ENCODE assay signal across 10 mouse cellular contexts in genomic region chr7:46397732-46398333, GRCm38 (mm10). TPM values are rescaled to one million over a fixed set of nuclear protein-coding genes. Genes with fewer than 3 reads are reported as not detected.
DNase-seq lines count a peak whose midpoint lies in the region; ATAC-seq lines count a peak whose summit lies in the region.
"Had no signal": no experiment of that assay in that cellular context is flagged by ENCODE, and none has a peak within 500 bp of the region (broad histone marks: within the 10 kb centered on the region; RNA-seq: fewer than 3 reads in every experiment).

No protein-coding gene starts in this region.

- H3K27ac ChIP-seq in lung, embryonic 16.5 days (ENCODE audit: low read length): no peak overlapping the region
- no peak overlapping the region for H3K27ac ChIP-seq in hindbrain, embryonic 12.5 days
- no peak overlapping the region; the same call in 1 of the 2 replicates for H3K27ac ChIP-seq in neural tube, embryonic 14.5 days (ENCODE audit: low read depth, low read length)
- H3K27ac ChIP-seq: kidney, postnatal 0 days had no signal

- H3K27me3 ChIP-seq in lung, embryonic 16.5 days (ENCODE audit: control insufficient read depth, insufficient read depth, low read depth, low read length): peaks cover 68% of the 10 kb centered on the region
- H3K27me3 ChIP-seq in hindbrain, embryonic 12.5 days: peaks cover 70% of the 10 kb centered on the region
- peaks cover 22% of the 10 kb centered on the region for H3K27me3 ChIP-seq in neural tube, embryonic 14.5 days (ENCODE audit: control insufficient read depth, insufficient read depth, low read length)

- peak overlapping the region; percentile 52 for H3K4me3 ChIP-seq in lung, embryonic 16.5 days (ENCODE audit: low read length)
- H3K4me3 ChIP-seq in hindbrain, embryonic 12.5 days: peak overlapping the region; percentile 72
- H3K4me3 ChIP-seq in neural tube, embryonic 14.5 days (ENCODE audit: low read depth, low read length): peak overlapping the region; percentile 93

- H3K4me1 ChIP-seq in lung, embryonic 16.5 days (replicated peaks; ENCODE audit: control insufficient read depth, insufficient read depth, low read length): peaks cover 9% of the 10 kb centered on the region
- peaks cover 46% of the 10 kb centered on the region for H3K4me1 ChIP-seq in hindbrain, embryonic 12.5 days
- peaks cover 21% of the 10 kb centered on the region; the same call in 1 of the 2 replicates for H3K4me1 ChIP-seq in neural tube, embryonic 14.5 days (ENCODE audit: control insufficient read depth, insufficient read depth, low read length)

- H3K9me3 ChIP-seq in lung, embryonic 16.5 days (ENCODE audit: control insufficient read depth, low read length): no peaks in the 10 kb centered on the region
- H3K9me3 ChIP-seq in hindbrain, embryonic 12.5 days (replicated peaks): no peaks in the 10 kb centered on the region; the same call in 1 of the 2 replicates
- H3K9me3 ChIP-seq in neural tube, embryonic 14.5 days (ENCODE audit: control insufficient read depth, low read length): no peaks in the 10 kb centered on the region

- DNase-seq in cerebellum, adult 11 months: peak; percentile 51
- no peak for DNase-seq in lung, postnatal 4 days
- no peak for DNase-seq in ovary, postnatal 10 days (ENCODE audit: low spot score)
- DNase-seq: liver, postnatal 0 days had no signal

- 9% methylated on average over 63 of the region's 70 CpGs for WGBS in lung, embryonic 16.5 days
- 12% methylated on average over 70 of the region's 70 CpGs for WGBS in hindbrain, embryonic 12.5 days
- whole genome bisulfite sequencing in neural tube, embryonic 14.5 days: 12% methylated on average over 51 of the region's 70 CpGs

- no peaks in the 10 kb centered on the region for H3K36me3 ChIP-seq in lung, embryonic 16.5 days (ENCODE audit: control insufficient read depth, insufficient read depth, low read length)
- no peaks in the 10 kb centered on the region for H3K36me3 ChIP-seq in hindbrain, embryonic 12.5 days
- no peaks in the 10 kb centered on the region for H3K36me3 ChIP-seq in neural tube, embryonic 14.5 days (ENCODE audit: control insufficient read depth, insufficient read depth, low read length)

- no peak for ATAC-seq in cerebellum, adult (ENCODE audit: insufficient number of reproducible peaks, low FRiP score, low TSS enrichment)
- no peak for ATAC-seq in lung, embryonic 16.5 days (ENCODE audit: low read depth)
- no peak for ATAC-seq in hindbrain, embryonic 12.5 days (ENCODE audit: low FRiP score)
- no peak for ATAC-seq in neural tube, embryonic 14.5 days (ENCODE audit: low read depth)
- ATAC-seq in CD4-positive, CD25-positive, alpha-beta regulatory T cell, adult 4 months: no peak
- ATAC-seq: liver, postnatal 0 days had no signal

- peak overlapping the region; percentile 88 for H3K4me2 ChIP-seq in lung, embryonic 16.5 days (ENCODE audit: low read depth, low read length)
- peak overlapping the region; percentile 84 for H3K4me2 ChIP-seq in hindbrain, embryonic 12.5 days (replicated peaks)
- peak overlapping the region; percentile 82 for H3K4me2 ChIP-seq in neural tube, embryonic 14.5 days (ENCODE audit: low read depth, low read length)

- no peak overlapping the region for H3K9ac ChIP-seq in lung, embryonic 16.5 days (ENCODE audit: low read length)
- peak overlapping the region; percentile 86 for H3K9ac ChIP-seq in hindbrain, embryonic 12.5 days
- H3K9ac ChIP-seq in neural tube, embryonic 14.5 days (replicated peaks; ENCODE audit: low read depth, low read length): peak overlapping the region; percentile 95
- H3K9ac ChIP-seq: liver, postnatal 0 days had no signal

RNA-seq across cellular contexts. Expression of gene Kcnc1, which starts 1.5 kb away (rescaled TPM):
- polyA plus RNA-seq in lung, embryonic 16.5 days (2015; fragmentation: Nextera tagmentation; extraction: Ambion mirVana): 0.30 and 0.55 TPM in 2 replicates
- 8.2 and 9.8 TPM in 2 replicates for polyA plus RNA-seq in hindbrain, embryonic 12.5 days (2016; fragmentation: Nextera tagmentation; extraction: Ambion mirVana)
- 16.1 and 20.5 TPM in 2 replicates for polyA plus RNA-seq in neural tube, embryonic 14.5 days (2014; fragmentation: Nextera tagmentation; extraction: Ambion mirVana)
- polyA plus RNA-seq in CD4-positive, CD25-positive, alpha-beta regulatory T cell, adult 4 months (2017; shearing (Covaris generic)): under 1 TPM in 1 of 2 experiments, not detected in 1; 0.05 TPM
- polyA plus RNA-seq: liver, postnatal 0 days had no signal

RNA-seq across cellular contexts. Expression of gene Myod1, which starts 21.6 kb away (rescaled TPM):
- polyA plus RNA-seq in lung, embryonic 16.5 days (2015; fragmentation: Nextera tagmentation; extraction: Ambion mirVana): 0.65 and 1.1 TPM in 2 replicates
- 2.6 and 12.1 TPM in 2 replicates for polyA plus RNA-seq in hindbrain, embryonic 12.5 days (2016; fragmentation: Nextera tagmentation; extraction: Ambion mirVana)
- 0.24 TPM in 1 of 2 replicates, not detected in the other for polyA plus RNA-seq in neural tube, embryonic 14.5 days (2014; fragmentation: Nextera tagmentation; extraction: Ambion mirVana)
- not detected for polyA plus RNA-seq in CD4-positive, CD25-positive, alpha-beta regulatory T cell, adult 4 months (2017; shearing (Covaris generic))
- polyA plus RNA-seq: kidney, postnatal 0 days; liver, postnatal 0 days had no signal
